Mouse (Mus musculus): ENCODE data around the gene Fam98b.

GRCm38 (mm10) chr2:117303391-117304350, 54.1 kb downstream of the Fam98b start:
- TF ChIP-seq MAX (IDR thresholded peaks at IDR 0.05; ENCODE audit: low read depth): no peak
- no peak for TF ChIP-seq TCF3 (IDR thresholded peaks at IDR 0.05; ENCODE audit: insufficient read length, low read depth)
- no peak for TF ChIP-seq USF1 (IDR thresholded peaks at IDR 0.05; ENCODE audit: low read depth)
- no peak for TF ChIP-seq CEBPB (IDR thresholded peaks at IDR 0.05; ENCODE audit: insufficient read depth, poor library complexity, severe bottlenecking)
- no peak for TF ChIP-seq POLR2A (IDR thresholded peaks at IDR 0.05; ENCODE audit: insufficient read length, low read depth)
- no peak for TF ChIP-seq E2F4 (IDR thresholded peaks at IDR 0.05; ENCODE audit: insufficient read depth)
- TF ChIP-seq REST (IDR thresholded peaks at IDR 0.05; ENCODE audit: insufficient read depth, insufficient read length): no peak
- TF ChIP-seq TCF12 (IDR thresholded peaks at IDR 0.05; ENCODE audit: insufficient read depth, poor library complexity, severe bottlenecking): no peak
- TF ChIP-seq POLR2AphosphoS2 (IDR thresholded peaks at IDR 0.05; ENCODE audit: insufficient read length, low read depth): no peak
- no peak for TF ChIP-seq SRF (IDR thresholded peaks at IDR 0.05; ENCODE audit: control insufficient read depth, insufficient read length, low read depth)

Measured in myocyte (in vitro differentiated cells).